Mouse (Mus musculus) kidney, postnatal 0 days (tissue): Measurements from ENCODE around the gene Zfp326. TPM values are rescaled to one million over a fixed set of nuclear protein-coding genes. Genes with fewer than 3 reads are reported as not detected.

Experiments used
- ATAC-seq: fragments of 200-750 bp; cut with Nextera tagmentation; replicated peaks from 2 replicates; pipeline ENCODE4 v1.8.0; 2017; ENCODE audit warnings: low read depth, moderate number of reproducible peaks, moderate TSS enrichment, moderate library complexity; ENCODE audit not compliant: low FRiP score
- DNase-seq: peaks from one replicate; pipeline ENCODE4 v3.0.0-alpha.2; 2016; ENCODE audit warnings: low spot score
- H3K27ac ChIP-seq: fragments of 300-500 bp; sonication (generic); 2 replicates; pipeline ENCODE4 v1.5.1; 2014; ENCODE audit warnings: mild to moderate bottlenecking
- H3K27me3 ChIP-seq: fragments of 300-500 bp; sonication (generic); 2 replicates; pipeline ENCODE4 v1.6.1; 2014; ENCODE audit warnings: low read length, mixed read lengths; ENCODE audit not compliant: insufficient read depth
- H3K36me3 ChIP-seq: fragments of 300-500 bp; sonication (generic); 2 replicates; pipeline ENCODE4 v1.6.1; 2014; ENCODE audit warnings: low read length, mixed read lengths; ENCODE audit not compliant: insufficient read depth
- H3K4me1 ChIP-seq: fragments of 300-500 bp; sonication (generic); replicated peaks from 2 replicates; pipeline ENCODE4 v1.6.1; 2014; ENCODE audit warnings: antibody characterized with exemption, low read length, mixed read lengths; ENCODE audit not compliant: insufficient read depth
- H3K4me2 ChIP-seq: fragments of 300-500 bp; sonication (generic); 2 replicates; pipeline ENCODE4 v1.6.1; 2014; ENCODE audit warnings: mild to moderate bottlenecking, low read length, moderate library complexity, mixed read lengths
- H3K4me3 ChIP-seq: fragments of 300-500 bp; sonication (generic); replicated peaks from 2 replicates; pipeline ENCODE4 v1.5.1; 2014; ENCODE audit warnings: low read depth, low read length
- H3K9ac ChIP-seq: fragments of 300-500 bp; sonication (generic); 2 replicates; pipeline ENCODE4 v1.6.1; 2014; ENCODE audit warnings: low read depth, low read length
- H3K9me3 ChIP-seq: fragments of 300-500 bp; sonication (generic); replicated peaks from 2 replicates; pipeline ENCODE4 v1.6.1; 2016; ENCODE audit warnings: low read length, inconsistent platforms, mixed read lengths
- CTCF ChIP-seq: IDR thresholded peaks from 2 replicates; pipeline ENCODE4 v1.5.1; 2016; ENCODE audit warnings: antibody characterized with exemption, low read depth, mild to moderate bottlenecking, moderate library complexity
- WGBS: fragments of 180-500 bp; shearing (Covaris S2); extraction: QIAGEN DNeasy Blood & Tissue Kit; methylation state at CpG from one replicate; pipeline ENCODE4 v1.1.7; 2014; 5-methylcytosine and 5-hydroxymethylcytosine counted together
- polyA plus RNA-seq: library from polyadenylated mRNA; unstranded; fragments of >200 nt; fragmentation: Nextera tagmentation; extraction: Ambion mirVana; gene quantifications from 2 replicates; pipeline ENCODE4 v1.2.1, GENCODE M21; 2015

Gene Zfp326
- polyA plus RNA-seq, 1 experiment from 2014 or later = 28.9 TPM

GRCm38 (mm10) chr5:105871140-105871539, 5.2 kb upstream of the Zfp326 start:
- no peak for ATAC-seq
- H3K9ac ChIP-seq = no peak overlapping the region
- H3K4me3 ChIP-seq = no peak overlapping the region
- 74% methylated on average over 3 of the region's 3 CpGs for WGBS
- H3K36me3 ChIP-seq = no peaks in the 10 kb centered on the region
- TF ChIP-seq CTCF = no peak
- no peaks in the 10 kb centered on the region for H3K27me3 ChIP-seq
- H3K4me1 ChIP-seq = peaks cover 10% of the 10 kb centered on the region
- no peak overlapping the region for H3K4me2 ChIP-seq
- no peak overlapping the region for H3K27ac ChIP-seq
- DNase-seq = no peak
- no peaks in the 10 kb centered on the region for H3K9me3 ChIP-seq

- H3K27ac ChIP-seq = no peak overlapping the region
- ATAC-seq (no peak), DNase-seq (no peak)
- peaks cover 10% of the 10 kb centered on the region for H3K4me1 ChIP-seq
- no peaks in the 10 kb centered on the region for H3K36me3 ChIP-seq
- TF ChIP-seq CTCF = no peak
- H3K27me3 ChIP-seq = no peaks in the 10 kb centered on the region
- no peak overlapping the region for H3K4me3 ChIP-seq
- no peaks in the 10 kb centered on the region for H3K9me3 ChIP-seq
- no peak overlapping the region for H3K4me2 ChIP-seq
- no peak overlapping the region for H3K9ac ChIP-seq
- 85% methylated on average over 8 of the region's 8 CpGs for WGBS
Measured at GRCm38 (mm10) chr5:105872176-105872575, 4.2 kb upstream of the Zfp326 start.

- H3K4me1 ChIP-seq = peaks cover 11% of the 10 kb centered on the region
- no peaks in the 10 kb centered on the region for H3K36me3 ChIP-seq
- 59% methylated on average over 7 of the region's 7 CpGs for WGBS
- no peak overlapping the region for H3K9ac ChIP-seq
- ATAC-seq = no peak
- no peaks in the 10 kb centered on the region for H3K9me3 ChIP-seq
- no peak for TF ChIP-seq CTCF
- no peaks in the 10 kb centered on the region for H3K27me3 ChIP-seq
- no peak overlapping the region for H3K4me2 ChIP-seq
- H3K4me3 ChIP-seq = no peak overlapping the region
- no peak for DNase-seq
- no peak overlapping the region for H3K27ac ChIP-seq
Measured at GRCm38 (mm10) chr5:105872916-105873315, 3.4 kb upstream of the Zfp326 start.

GRCm38 (mm10) chr5:105873774-105874173, 2.6 kb upstream of the Zfp326 start:
- H3K36me3 ChIP-seq = no peaks in the 10 kb centered on the region
- WGBS = 69% methylated on average over 3 of the region's 3 CpGs
- no peaks in the 10 kb centered on the region for H3K27me3 ChIP-seq
- ATAC-seq (no peak), DNase-seq (no peak)
- no peak overlapping the region for H3K9ac ChIP-seq
- H3K27ac ChIP-seq = no peak overlapping the region
- H3K9me3 ChIP-seq = no peaks in the 10 kb centered on the region
- no peak overlapping the region for H3K4me3 ChIP-seq
- H3K4me1 ChIP-seq = peaks cover 18% of the 10 kb centered on the region; the same call in 1 of the 2 replicates
- TF ChIP-seq CTCF = no peak
- no peak overlapping the region for H3K4me2 ChIP-seq

GRCm38 (mm10) chr5:105874476-105874875, 1.9 kb upstream of the Zfp326 start:
- Histone ChIP-seq H3K4me1 (peaks cover 19% of the 10 kb centered on the region), H3K9ac (no peak overlapping the region), H3K9me3 (no peaks in the 10 kb centered on the region), H3K36me3 (no peaks in the 10 kb centered on the region), H3K4me3 (no peak overlapping the region), H3K27me3 (no peaks in the 10 kb centered on the region), H3K27ac (no peak overlapping the region), H3K4me2 (no peak overlapping the region)
- DNase-seq (no peak), ATAC-seq (no peak)
- WGBS = 98% methylated on average over 11 of the region's 11 CpGs
- no peak for TF ChIP-seq CTCF

- Histone ChIP-seq H3K4me2 (peak overlapping the region; percentile 71), H3K9ac (peak overlapping the region; percentile 100), H3K4me1 (peaks cover 19% of the 10 kb centered on the region), H3K36me3 (0 out of 2 replicates have a peak, but pooled peaks cover 5% of the 10 kb centered on the region), H3K27me3 (no peaks in the 10 kb centered on the region), H3K4me3 (peak overlapping the region; percentile 96), H3K9me3 (no peaks in the 10 kb centered on the region), H3K27ac (peak overlapping the region; percentile 91)
- under 1% methylated on average over 46 of the region's 46 CpGs for WGBS
- no peak for TF ChIP-seq CTCF
- peak; percentile 40 for DNase-seq
- no peak for ATAC-seq
Measured at GRCm38 (mm10) chr5:105876925-105877774, 785 bp downstream of the Zfp326 start.
